Mouse (Mus musculus): ENCODE results near the gene Hoxb5.

The Hoxb5 gene

DNA sequence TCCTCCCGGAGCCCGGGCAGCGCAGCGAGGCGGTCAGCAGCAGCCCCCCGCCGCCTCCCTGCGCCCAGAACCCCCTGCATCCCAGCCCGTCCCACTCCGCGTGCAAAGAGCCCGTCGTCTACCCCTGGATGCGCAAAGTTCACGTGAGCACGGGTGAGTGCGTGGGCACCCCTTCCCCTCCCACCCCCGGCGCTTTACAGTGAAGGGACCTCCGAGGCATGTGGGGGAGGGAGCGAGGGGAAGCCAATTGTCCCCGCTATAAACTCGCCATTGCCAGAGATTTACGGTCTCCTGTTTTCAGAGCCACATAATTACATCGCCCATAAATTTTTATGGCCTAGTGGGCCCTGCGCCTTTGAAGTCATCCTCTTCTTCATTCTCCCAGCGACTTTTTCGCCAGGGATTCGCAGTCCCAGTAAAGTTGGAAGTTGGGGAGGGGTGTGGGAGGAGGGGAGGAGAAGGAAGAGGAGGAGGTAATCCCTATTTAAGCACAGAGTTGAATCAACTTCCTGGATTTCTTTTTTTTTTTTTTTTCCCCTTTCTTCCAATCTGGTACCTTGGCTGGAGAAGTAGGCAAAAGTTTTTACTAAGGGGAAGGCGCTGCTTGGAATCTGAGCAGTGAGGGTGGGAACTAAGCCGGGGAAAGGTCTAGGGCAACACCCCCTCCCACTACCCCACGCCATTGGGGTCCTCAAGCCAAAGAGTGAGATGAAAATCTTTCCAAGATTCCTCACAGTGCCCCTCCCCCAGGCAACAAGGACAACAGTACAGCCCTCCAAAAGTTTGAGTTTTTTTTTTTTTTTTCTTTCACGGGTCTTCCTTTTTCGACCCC lies 16.2 kb downstream of the Hoxb5 start:
- DNase-seq, result peak in 1 of 2 experiments; percentile 61

DNA sequence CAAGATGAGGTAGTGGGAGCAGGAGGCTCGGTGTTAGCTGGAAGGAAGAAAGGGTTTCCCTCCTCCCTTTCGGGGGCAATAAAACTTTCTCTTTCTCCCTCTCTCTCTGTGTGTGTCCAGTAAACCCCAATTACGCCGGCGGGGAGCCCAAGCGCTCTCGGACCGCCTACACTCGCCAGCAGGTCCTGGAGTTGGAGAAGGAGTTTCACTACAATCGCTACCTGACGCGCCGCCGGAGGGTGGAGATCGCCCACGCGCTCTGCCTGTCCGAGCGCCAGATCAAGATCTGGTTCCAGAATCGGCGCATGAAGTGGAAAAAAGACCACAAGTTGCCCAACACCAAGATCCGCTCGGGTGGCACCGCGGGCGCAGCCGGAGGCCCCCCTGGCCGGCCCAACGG lies 16.8 kb downstream of the Hoxb5 start:
- peak in 1 of 2 experiments; percentile 65 for DNase-seq

DNA sequence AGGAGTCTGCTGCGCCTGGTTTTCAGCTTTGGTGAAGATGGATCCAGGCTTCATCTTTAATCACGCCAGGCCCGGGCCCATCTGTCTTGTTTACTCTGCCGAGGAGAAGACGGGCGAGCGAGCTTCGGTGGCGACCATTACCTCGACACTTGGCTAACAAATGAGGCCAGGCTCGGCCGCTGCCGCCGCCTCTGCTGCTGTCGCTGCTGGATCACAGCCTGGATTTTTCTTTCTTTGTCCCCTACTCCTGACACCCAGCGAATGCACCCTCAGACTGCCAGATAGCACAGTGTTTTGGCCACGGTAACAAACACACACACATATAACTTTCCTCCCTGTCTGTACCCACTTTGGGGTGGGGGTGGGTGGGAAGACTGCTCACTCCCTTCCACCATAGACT lies 17.6 kb downstream of the Hoxb5 start:
- DNase-seq, result peak in 1 of 2 experiments; percentile 64

DNA sequence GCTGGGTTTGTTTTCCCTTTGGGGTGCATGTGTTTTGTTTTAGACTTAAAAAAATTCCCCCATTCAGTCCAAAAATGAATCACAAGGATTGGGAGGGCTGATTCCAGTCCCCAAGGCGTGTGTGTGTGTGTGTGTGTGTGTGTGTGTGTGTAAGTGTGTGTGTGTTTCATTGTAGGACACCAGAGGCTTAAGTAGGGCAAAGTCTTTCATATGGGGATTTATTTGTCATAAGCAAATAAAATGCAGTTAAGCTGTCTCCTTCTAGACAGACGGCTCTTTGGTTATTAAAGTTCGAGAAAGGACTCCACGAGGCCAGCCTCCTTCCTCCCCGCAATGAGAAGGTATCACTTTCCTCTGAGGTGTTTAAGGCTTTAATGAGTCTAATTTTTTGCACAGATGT lies 18.7 kb downstream of the Hoxb5 start:
- no peak for DNase-seq

DNA sequence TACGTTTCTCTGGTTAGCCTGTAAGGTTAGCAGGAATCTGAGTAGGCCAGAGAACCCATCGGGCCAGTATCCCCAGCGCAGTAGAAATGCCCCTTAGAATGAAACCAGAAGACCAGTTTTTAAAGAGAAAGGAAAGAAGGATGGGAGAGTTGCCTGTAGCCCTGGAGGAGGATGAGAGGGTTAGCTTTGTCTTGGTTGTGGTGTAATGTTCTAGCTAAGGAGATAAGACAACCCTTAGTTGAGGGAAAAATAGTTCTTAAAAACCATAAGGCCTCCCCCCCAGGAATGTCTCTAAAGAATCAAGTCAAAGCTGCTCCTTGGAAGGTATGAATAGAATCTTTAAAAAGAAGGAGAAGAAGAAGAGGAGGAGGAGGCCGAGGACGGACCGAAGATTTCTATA lies 19.6 kb downstream of the Hoxb5 start:
- no peak for DNase-seq

DNA sequence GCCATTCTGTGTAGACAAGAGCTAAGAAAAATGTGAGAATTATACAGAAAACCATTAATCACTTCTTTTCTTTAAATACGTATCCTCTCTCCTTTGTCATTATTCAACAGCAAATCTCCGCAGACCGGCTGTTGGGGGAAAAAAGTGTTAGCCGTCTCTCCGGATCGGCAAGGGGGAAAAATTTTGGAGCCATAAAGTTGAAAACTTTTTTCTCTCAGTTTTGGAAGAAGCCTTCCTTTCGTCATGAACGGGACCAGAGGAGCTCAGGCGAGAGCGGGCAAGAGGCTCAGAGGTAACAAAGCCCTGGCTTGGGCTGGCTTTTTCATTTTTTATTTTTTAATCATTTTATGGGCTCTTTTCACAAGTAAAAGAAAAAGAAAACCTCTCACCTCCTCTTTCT lies 20.0 kb downstream of the Hoxb5 start, which contains the start of gene Hoxb3:
Gene Hoxb3, plus strand, starts transcription at position 173 of the 400 bp plus-strand sequence.
- no peak for DNase-seq

DNA sequence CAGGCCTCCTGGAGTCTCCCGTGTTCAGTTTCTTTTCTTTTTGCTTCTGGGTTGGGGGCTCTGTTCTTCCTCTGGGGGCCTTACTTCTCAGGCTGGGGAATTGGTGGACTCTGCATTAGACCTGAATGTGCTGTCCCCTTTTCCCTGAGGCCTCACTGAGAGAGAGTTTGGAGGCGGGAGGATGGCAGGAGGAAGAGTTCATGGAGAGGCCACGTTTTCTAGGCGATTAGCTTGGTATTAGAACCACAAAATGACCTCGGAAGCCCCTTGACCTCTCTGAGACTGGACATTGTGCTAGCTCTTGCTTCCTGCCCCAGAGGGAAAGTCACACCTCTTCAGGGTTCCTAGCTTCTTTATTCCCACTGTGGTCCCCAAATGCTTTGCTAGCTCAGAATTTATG lies 21.0 kb downstream of the Hoxb5 start:
- no peak for DNase-seq

DNA sequence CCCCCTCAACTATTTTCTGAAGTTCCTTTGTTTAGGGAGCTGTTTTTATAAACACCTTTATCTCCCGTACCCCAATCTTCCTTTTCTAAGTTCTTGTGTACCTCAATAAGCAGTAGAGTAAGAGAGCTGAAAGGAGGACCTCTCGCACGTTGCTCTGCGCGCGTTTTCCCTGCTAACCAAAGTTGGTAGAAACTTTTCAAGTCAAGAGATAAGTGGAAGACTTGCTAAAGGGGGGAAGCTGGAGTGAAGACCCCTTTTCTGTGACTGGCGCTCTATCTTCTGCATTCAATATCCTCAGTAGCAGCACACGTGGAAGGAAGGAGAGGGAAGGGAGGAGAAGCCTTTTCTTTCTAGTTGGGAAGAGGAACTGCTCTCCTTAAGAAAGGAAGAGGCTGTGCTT lies 21.8 kb downstream of the Hoxb5 start:
- DNase-seq, result no peak

DNA sequence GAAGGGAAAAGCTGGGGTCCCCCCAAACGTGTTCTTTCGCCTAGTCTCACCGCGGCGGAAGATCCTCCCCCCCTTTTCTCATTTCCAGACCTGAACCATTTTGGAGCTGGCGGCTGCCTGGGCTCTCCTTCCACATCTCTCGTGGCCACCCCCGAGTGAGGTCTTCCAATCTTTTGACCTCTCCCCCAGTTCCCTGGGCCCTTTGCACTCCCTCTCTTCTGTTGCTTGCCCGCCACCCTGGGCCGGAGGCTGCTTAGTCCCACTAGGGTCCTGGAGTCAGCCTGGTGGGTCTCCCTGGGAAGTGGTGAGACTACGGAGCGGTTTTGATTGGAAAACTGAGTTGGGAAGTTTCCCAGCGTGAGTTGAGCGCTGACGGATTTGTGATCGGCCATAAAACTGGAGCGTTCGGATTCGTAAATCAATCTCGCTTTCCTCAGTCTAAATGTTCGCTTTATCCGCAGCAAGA lies 22.6 kb downstream of the Hoxb5 start:
- DNase-seq, result no peak

DNA sequence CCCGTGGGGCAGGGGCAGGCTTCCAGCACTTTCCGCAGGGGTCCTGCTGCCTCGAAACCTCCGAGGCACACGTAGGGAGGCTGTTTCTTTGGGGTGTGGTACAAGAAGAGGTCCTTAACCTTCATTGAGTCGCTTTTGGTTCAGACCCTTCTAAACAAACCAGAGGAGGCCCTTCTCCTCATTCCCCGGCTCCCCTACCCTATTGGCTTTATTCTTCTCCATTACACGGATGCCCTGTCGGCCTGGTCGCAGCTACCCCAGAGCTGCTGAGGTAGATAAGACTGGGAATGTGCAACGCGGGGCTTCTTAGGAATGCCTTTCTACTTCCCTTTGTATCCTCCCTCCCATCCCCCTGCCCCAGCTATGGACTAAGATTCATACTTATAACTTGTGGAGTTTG lies 23.6 kb downstream of the Hoxb5 start:
- DNase-seq, result no peak

DNA sequence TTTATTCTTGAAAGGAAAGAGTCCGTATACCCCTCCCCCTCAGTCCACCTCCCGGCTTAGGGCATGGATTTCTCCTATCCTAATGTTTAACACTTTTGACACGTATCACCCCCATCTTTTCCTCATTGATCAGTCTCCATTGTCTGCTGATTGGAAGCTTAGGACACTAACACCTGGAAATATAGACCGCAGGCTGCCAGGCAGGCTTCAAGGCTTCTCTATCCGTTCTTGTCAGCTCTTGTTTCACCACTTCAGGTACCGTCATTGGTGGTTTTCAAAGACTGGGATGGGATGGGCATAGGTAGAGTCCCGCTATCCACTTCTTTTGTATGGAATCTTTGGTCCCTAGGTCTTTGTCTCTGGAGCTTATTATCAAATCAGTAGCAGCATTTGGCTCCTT lies 24.0 kb downstream of the Hoxb5 start:
- DNase-seq, result no peak

DNA sequence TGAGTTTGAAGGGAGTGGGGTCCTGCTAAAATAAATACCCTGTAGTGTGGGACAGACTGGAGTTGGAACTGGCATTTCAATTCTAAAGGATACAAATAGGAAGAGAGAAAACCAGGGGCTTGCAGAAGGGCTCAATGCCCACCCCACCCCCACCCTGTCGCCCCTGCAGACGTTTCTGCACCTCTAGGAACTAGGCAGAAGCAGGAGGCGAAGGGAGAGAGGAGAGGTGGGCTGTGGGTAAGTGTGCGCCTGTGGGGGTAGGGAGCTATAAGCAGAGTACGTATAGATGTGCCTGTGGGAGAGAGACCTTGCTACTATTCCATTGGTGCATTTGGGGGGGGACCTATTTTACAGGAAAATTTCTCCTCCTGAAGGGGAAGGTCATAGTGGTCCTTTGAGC lies 24.6 kb downstream of the Hoxb5 start:
- no peak for DNase-seq

DNA sequence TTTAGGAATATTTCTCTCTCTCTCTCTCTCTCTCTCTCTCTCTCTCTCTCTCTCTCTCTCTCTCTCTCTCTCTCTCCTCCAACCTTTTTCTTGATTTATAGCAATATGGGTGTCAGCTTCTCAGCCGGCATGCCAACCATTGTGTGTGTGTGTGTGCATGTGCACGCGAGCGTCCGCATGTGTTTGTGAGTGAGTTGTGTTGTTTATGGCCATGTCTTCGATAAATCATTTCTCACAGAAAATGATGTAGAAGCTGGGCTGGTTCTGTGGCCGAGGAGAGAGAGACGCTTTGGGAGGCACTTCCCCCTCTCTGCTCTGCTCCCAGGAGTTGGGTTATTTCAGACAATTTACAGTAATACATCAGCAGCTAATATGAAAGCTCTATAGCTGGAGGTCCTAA lies 25.5 kb downstream of the Hoxb5 start:
- DNase-seq, result no peak

DNA sequence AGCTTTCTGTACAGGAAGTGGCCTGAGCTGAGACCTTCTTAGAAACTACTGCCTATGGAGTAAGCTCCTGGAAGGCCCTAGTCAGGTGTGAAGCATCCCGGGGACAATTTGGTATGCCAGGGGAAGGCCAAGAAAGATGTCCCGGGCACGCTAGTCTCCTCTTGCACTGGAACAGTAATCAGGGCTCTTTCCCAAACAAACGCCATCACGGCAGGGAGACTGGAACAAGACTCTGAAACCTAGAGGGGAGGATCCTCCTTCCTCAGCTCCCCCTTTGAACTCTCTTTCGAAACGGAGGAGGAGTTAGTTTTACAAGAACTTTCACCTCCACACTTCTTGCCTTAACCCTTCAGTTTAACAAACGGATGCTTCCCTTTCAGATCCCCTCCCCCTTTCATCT lies 29.0 kb downstream of the Hoxb5 start:
- no peak for DNase-seq

DNA sequence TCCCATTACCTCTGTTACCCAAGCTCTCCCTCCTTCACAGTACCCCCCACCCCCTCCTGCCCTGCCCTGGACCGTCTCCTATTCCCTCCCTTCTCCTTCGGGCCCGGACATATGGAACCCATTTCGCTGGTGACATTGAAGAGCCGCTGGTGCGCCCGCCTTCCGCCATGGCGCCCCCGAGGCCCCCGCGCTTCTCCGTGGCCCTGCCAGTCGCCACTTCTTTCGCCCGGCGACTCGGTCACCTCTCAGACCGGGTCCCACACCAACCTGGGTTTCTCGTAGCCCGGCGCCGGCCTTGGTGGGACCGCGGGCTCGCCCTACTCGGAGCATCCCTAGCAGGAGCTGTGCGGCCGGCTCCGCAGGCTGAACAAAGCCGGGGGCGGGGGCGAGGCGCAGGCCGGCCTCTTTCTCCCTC lies 29.5 kb downstream of the Hoxb5 start:
- peak in 1 of 2 experiments; percentile 74 for DNase-seq

DNA sequence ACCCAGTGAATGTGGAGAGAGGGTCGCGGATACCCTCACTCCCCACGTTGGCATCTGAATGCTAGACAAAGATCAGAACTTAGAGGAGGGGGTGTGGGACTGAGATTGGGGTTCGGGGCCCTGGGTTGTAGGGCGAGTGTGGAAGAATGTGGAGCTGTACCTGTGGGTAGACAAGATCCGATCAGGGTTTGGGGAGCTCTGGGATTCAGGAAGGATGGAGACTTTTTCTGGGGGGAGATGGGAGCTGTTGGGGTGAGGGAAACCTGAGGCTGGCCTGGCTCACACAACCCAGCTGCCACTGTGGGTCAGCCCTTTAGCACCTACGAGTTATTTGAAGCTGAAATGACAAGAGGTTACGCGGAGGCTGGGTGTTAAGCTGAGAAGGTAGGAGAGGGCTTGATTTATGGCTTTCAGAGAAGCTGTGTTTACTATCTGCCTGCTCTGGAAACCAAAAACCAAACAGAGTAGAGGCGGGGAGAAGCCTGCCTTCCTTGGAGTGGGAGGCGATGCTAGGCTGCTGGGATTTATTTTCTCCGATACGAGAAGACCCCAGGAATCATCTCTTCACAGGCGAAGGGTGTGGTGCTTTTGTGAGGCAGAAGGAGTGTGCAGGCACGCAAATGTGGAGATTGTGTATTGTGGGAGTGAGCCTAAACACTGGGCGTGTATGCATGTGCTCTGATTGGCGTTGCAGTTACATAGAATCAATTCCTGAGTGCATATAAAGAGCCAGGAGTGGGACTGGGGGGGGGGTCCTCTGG lies 30.3 kb downstream of the Hoxb5 start:
- DNase-seq, result peak in 1 of 2 experiments; percentile 22

DNA sequence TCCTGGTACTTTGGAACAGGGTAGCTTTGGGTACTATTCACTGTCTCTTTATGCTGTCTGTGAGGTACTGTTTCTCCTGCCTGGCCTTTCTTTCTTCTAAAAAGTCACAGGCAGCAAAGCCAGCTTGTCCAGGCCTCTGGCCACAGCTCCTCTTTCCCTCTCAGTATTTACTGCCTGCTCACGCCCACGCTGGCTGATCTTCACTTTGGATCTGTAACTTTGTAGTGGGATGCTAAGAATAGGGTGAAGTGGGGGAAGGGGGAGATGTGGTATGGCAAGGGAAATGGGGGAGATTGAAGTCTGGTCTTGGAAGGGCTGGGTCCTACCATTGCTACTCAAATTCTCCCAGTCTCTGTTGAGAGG lies 30.8 kb downstream of the Hoxb5 start:
- DNase-seq, result peak in 1 of 2 experiments; percentile 47

DNA sequence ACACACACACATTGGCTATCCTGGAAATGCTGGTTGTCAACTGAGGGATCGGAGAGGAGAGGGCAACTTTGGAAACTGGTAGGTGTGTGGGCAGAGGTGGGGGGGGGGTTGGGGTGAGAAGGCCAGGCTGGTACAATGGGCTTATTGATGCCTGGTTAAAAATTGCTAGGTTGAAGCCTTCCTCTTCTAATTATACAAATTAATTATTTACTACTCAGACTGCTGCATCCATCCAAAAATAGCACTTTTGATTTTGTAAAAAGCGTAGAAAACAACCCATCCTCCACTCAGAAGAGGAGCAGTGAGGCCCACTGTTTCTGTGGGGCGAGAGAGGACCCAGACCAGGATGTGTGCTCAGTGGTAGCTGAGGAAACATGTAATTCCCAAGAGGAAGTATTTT lies 31.9 kb downstream of the Hoxb5 start:
- peak in 1 of 2 experiments; percentile 11 for DNase-seq

DNA sequence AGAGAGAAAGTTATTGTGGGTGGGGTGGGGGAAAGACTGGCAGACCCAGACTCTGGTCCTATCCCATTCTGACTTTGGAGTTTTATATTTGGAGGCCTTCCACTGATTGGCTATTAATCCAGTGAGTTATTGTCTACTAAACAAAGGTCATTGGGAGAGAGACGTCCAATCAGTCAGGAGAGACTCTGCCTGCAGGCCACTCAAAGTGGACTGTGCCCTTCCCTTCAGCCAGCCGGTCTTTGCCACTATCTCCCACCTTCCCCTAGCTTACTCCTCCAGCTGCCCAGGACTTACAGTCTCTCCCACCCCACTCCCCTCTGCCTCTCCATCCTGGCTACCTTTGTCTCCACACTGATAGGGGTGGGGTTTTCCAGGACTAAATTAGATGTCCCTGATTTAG lies 33.5 kb downstream of the Hoxb5 start:
- no peak for DNase-seq

DNA sequence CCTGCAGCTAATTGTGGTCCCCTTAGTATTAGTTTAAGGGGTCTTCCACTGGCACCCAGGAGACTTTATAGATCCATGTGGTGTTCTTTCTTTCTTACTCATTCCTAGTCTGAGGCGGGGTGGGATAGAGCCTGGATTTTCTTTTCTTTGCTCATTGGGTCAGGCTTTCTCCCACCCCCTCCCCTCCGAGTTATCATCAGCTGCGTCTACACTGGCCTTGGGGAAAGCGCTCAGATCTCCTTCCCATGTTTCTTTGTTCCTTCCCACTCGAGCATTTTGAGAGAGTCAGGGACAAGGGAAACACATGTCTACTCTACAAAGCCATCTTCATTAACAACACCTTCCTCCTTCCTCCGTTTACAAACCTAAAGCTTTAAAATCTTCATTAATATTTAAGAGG lies 33.9 kb downstream of the Hoxb5 start:
- DNase-seq, result no peak

DNA sequence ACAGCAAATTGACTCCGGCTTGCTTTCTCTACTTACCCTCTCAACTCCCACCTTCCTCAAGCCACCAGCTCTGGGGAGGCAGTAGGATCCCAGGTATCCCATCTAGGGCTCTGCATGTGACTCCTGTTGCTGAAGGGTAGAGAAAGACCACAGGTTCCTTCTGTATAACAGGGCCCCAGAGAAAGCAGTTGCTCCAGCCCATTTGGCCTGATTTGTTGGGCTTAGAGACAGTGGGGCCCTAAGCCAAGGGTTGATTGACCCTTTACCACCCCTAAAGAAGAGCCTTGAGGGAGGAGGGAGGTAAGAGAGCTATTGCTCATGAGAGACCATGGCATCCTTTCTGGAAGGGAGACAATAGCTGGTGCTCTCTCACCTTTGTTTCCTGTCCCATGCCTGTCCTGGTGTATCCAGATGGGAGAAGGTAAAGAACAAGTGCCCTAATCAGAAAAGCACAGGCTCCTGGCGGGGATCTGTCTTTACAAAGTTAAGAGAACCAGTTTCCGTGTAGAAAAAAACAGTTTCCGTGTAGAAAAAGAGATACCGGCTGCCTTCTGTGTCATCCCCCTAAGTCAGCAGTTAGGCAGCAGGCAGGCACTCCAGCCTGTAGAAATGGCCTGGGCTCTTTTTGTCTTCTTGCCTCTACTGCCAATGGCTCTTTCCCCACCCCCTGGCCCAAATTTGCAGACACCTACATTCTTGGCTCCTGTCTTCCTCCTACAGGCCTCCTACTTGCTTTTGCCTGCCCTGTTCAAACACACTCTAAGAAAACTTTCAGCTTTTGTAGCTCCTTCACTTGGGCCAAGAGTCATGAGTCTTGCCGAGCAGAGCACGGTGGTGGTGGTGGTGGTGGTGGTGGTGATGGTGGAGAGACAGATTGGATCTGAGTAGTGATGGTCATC lies 36.1 kb downstream of the Hoxb5 start:
- DNase-seq, result no peak

DNA sequence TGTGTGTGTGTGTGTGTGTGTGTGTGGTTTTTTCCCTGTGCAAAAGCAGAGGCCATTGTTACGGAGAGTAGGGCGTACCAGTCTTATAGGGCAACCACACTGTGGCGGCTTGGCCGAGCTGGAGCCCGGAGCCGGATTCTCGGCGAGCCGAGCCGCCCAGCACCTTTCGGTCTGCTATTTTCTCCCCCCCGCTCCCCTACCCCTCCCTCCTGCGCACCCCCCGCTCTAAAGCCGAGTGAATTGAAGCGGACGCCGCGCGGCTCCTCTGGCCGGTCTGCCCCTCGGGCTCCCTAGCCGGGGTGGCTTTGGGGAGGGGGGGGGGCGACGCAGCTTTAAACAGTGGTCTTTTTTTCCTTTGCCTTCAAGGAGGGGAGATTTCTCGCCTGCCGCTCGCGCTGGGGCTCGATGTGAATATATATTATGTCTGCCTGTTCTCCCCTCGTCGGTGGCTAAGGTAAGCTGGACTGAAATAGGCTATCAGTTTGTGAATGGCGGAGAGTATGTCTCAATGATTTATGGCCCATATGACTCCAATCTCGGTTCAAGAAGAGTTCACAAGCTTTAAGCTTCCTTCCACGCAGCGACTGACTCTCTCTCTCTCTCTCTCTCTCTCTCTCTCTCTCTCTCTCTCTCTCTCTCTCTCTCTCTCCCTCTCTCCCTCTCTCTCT lies 37.7 kb downstream of the Hoxb5 start:
- DNase-seq, result peak; percentile 38 to 63

All from lung, postnatal 4 days (tissue).